Mouse (Mus musculus) olfactory bulb, adult 2 months (tissue): ENCODE data around the gene Rnase11. TPM values are rescaled to one million over a fixed set of nuclear protein-coding genes. Genes with fewer than 3 reads are reported as not detected.
"Not testable (repeated sequence)": the region's sequence is repeated elsewhere in the genome, so short reads cannot be mapped to it uniquely, and the experiment has no call there.

ENCODE experiments used
- H3K27ac ChIP-seq: fragments of 200-500 bp; 2 replicates; pipeline ENCODE4 v1.5.1; 2012; ENCODE audit warnings: low read depth, low read length; ENCODE audit not compliant: insufficient read depth
- H3K4me1 ChIP-seq: fragments of 200-500 bp; 2 replicates; pipeline ENCODE4 v1.6.1; 2012; ENCODE audit warnings: low read length; ENCODE audit not compliant: control insufficient read depth, insufficient read depth
- H3K4me3 ChIP-seq: fragments of 200-500 bp; 2 replicates; pipeline ENCODE4 v1.5.1; 2012; ENCODE audit warnings: mild to moderate bottlenecking, low read depth, low read length, moderate library complexity; ENCODE audit not compliant: insufficient read depth
- CTCF ChIP-seq: fragments of 200-500 bp; IDR thresholded peaks from 2 replicates; pipeline ENCODE4 v1.5.1; 2012; ENCODE audit warnings: low read depth, mild to moderate bottlenecking, low read length, moderate library complexity; ENCODE audit not compliant: insufficient read depth
- POLR2A ChIP-seq: fragments of 200-500 bp; IDR thresholded peaks from 2 replicates; pipeline ENCODE4 v1.6.1; 2012; ENCODE audit warnings: mild to moderate bottlenecking, low read depth, low read length, moderate library complexity; ENCODE audit not compliant: insufficient read depth
- WGBS: fragments of 180-500 bp; shearing (Covaris S2); methylation state at CpG from one replicate; pipeline ENCODE4 v1.1.7; 2018; 5-methylcytosine and 5-hydroxymethylcytosine counted together
- polyA plus RNA-seq: library from polyadenylated mRNA; stranded (reverse); fragments of >200 nt; gene quantifications from 2 replicates; pipeline ENCODE4 v1.2.4, GENCODE M21; 2012; ENCODE audit warnings: low replicate concordance; ENCODE audit not compliant: missing spikeins, insufficient read depth, insufficient read length

Gene Rnase11
- polyA plus RNA-seq = not detected in 2 replicates

- TF ChIP-seq CTCF = no peak
- no peak for TF ChIP-seq POLR2A
- H3K27ac ChIP-seq = no peak within 1 kb of the TSS
- no peak within 1 kb of the TSS for H3K4me3 ChIP-seq
- no peaks in the 10 kb centered on the region for H3K4me1 ChIP-seq
- WGBS = 89% methylated on average over 2 of the region's 2 CpGs
These were observed at the start of gene Rnase11 for GRCm38 (mm10) chr14:51050063-51050462. Gene Rnase11, minus strand, starts transcription at chr14:51050163.

GRCm38 (mm10) chr14:51098921-51099320, 49.0 kb upstream of the Rnase11 start:
- 95% methylated on average over 11 of the region's 11 CpGs for WGBS
- Histone ChIP-seq H3K4me1 (no peaks in the 10 kb centered on the region), H3K4me3 (no peak overlapping the region), H3K27ac (no peak overlapping the region)
- no peak for TF ChIP-seq POLR2A
- no peak for TF ChIP-seq CTCF

- H3K4me3 ChIP-seq, H3K4me1 ChIP-seq, H3K27ac ChIP-seq: not testable (repeated sequence)
- 3% methylated on average over 1 of the region's 1 CpGs for WGBS
These were observed 48.3 kb upstream of the Rnase11 start for GRCm38 (mm10) chr14:51098300-51098699.

- WGBS = 66% methylated on average over 9 of the region's 9 CpGs
- Histone ChIP-seq H3K27ac (no peak overlapping the region), H3K4me3 (no peak overlapping the region), H3K4me1 (peaks cover 3% of the 10 kb centered on the region)
- TF ChIP-seq POLR2A = no peak
- no peak for TF ChIP-seq CTCF
These were observed 46.0 kb upstream of the Rnase11 start for GRCm38 (mm10) chr14:51095736-51096524.

GRCm38 (mm10) chr14:51094921-51095320, 45.0 kb upstream of the Rnase11 start:
- H3K4me1 ChIP-seq = peaks cover 6% of the 10 kb centered on the region
- TF ChIP-seq CTCF (no peak), POLR2A (no peak)
- WGBS = 72% methylated on average over 9 of the region's 9 CpGs
- H3K27ac ChIP-seq = no peak overlapping the region
- no peak overlapping the region for H3K4me3 ChIP-seq

GRCm38 (mm10) chr14:51094096-51094875, 44.3 kb upstream of the Rnase11 start:
- H3K4me1 ChIP-seq = peaks cover 6% of the 10 kb centered on the region
- WGBS = 83% methylated on average over 5 of the region's 5 CpGs
- H3K4me3 ChIP-seq = no peak overlapping the region
- TF ChIP-seq POLR2A (no peak), CTCF (no peak)
- H3K27ac ChIP-seq = no peak overlapping the region

- Histone ChIP-seq H3K27ac (no peak overlapping the region), H3K4me3 (no peak overlapping the region), H3K4me1 (peaks cover 6% of the 10 kb centered on the region)
- TF ChIP-seq CTCF = no peak
- no peak for TF ChIP-seq POLR2A
- WGBS = 48% methylated on average over 3 of the region's 3 CpGs
These were observed 43.5 kb upstream of the Rnase11 start for GRCm38 (mm10) chr14:51093496-51093895.

GRCm38 (mm10) chr14:51092073-51092620, 42.2 kb upstream of the Rnase11 start:
- 65% methylated on average over 8 of the region's 8 CpGs for WGBS
- TF ChIP-seq CTCF (no peak), POLR2A (no peak)
- H3K4me1 ChIP-seq = peaks cover 6% of the 10 kb centered on the region
- no peak overlapping the region for H3K27ac ChIP-seq
- no peak overlapping the region for H3K4me3 ChIP-seq
